Mouse (Mus musculus) 416B (cell line): ENCODE measurements around the gene Ang2.

ENCODE experiments used
- DNase-seq: peaks from one replicate; pipeline ENCODE4 v3.0.0; 2011; ENCODE audit warnings: low read depth

Gene Ang2

GRCm38 (mm10) chr14:51150206-51150831, 48.6 kb downstream of the Ang2 start:
- DNase-seq = no peak

GRCm38 (mm10) chr14:51149164-51149563, 49.8 kb downstream of the Ang2 start:
- DNase-seq = no peak

- no peak for DNase-seq
Observed at GRCm38 (mm10) chr14:51148006-51148405, 50.9 kb downstream of the Ang2 start.

GRCm38 (mm10) chr14:51146685-51147084, 52.3 kb downstream of the Ang2 start, which contains the start of gene Rnase1:
Rnase1 (minus strand) TSS chr14:51146785.
- DNase-seq = no peak

GRCm38 (mm10) chr14:51145521-51145920, 53.4 kb downstream of the Ang2 start:
- DNase-seq = no peak
